Mouse (Mus musculus) C2C12 (cell line): ENCODE data around the gene Mrpl41. TPM values are rescaled to one million over a fixed set of nuclear protein-coding genes. Genes with fewer than 3 reads are reported as not detected.
A peak's percentile ranks its signal among the peaks of the same experiment; 100 is the strongest.

Experiments used
- H3K27me3 ChIP-seq: one replicate; pipeline ENCODE4 v1.6.1; 2011; ENCODE audit not compliant: control insufficient read depth, insufficient read depth, insufficient read length
- H3K36me3 ChIP-seq: one replicate; pipeline ENCODE4 v1.6.1; 2011; ENCODE audit not compliant: control insufficient read depth, insufficient read depth
- H3K4me3 ChIP-seq: one replicate; pipeline ENCODE4 v1.5.1; 2011; ENCODE audit warnings: mild to moderate bottlenecking, control low read depth; ENCODE audit not compliant: poor library complexity, insufficient read depth, severe bottlenecking
- H3K79me2 ChIP-seq: one replicate; pipeline ENCODE4 v1.6.1; 2011; ENCODE audit not compliant: control insufficient read depth, insufficient read depth
- H3K79me3 ChIP-seq: one replicate; pipeline ENCODE4 v1.6.1; 2011; ENCODE audit warnings: low read depth, control low read depth
- H3ac ChIP-seq: one replicate; pipeline ENCODE3; 2011; ENCODE audit warnings: low read depth; ENCODE audit not compliant: control insufficient read depth, insufficient read length
- CEBPB ChIP-seq: IDR thresholded peaks from one replicate; pipeline ENCODE4 v1.6.1; 2011; ENCODE audit warnings: low read depth, mild to moderate bottlenecking, control low read depth, moderate library complexity
- CTCF ChIP-seq: IDR thresholded peaks from one replicate; pipeline ENCODE4 v1.5.1; 2011; ENCODE audit not compliant: control insufficient read depth, insufficient read depth, insufficient read length
- FOSL1 ChIP-seq: IDR thresholded peaks from one replicate; pipeline ENCODE4 v1.8.0; 2011; ENCODE audit warnings: mild to moderate bottlenecking, low read length; ENCODE audit not compliant: poor library complexity, insufficient read depth, severe bottlenecking
- MAX ChIP-seq: IDR thresholded peaks from one replicate; pipeline ENCODE4 v1.6.1; 2011; ENCODE audit warnings: mild to moderate bottlenecking, control low read depth
- MYOD1 ChIP-seq: IDR thresholded peaks from one replicate; pipeline ENCODE4 v1.6.1; 2011; ENCODE audit warnings: low read depth; ENCODE audit not compliant: control insufficient read depth, insufficient read length
- MYOG ChIP-seq: IDR thresholded peaks from one replicate; pipeline ENCODE4 v1.6.1; 2011; ENCODE audit not compliant: control insufficient read depth, insufficient read length; ENCODE audit errors: extremely low read depth
- USF1 ChIP-seq: IDR thresholded peaks from one replicate; pipeline ENCODE4 v1.6.1; 2011; ENCODE audit warnings: low read depth, mild to moderate bottlenecking, control low read depth, moderate library complexity
- polyA plus RNA-seq: library from polyadenylated mRNA; unstranded; fragments of >200 nt; fragmentation: generic; extraction: Trizol; gene quantifications from one replicate; pipeline ENCODE4 v1.2.1, GENCODE M21; 2012; ENCODE audit warnings: missing spikeins

Mrpl41 gene
- polyA plus RNA-seq, 1 experiment = 98.4 TPM

- peaks cover 12% of the 10 kb centered on the region for H3K79me3 ChIP-seq
- TF ChIP-seq MAX (no peak), CTCF (no peak), CEBPB (no peak), FOSL1 (no peak), MYOG (no peak), USF1 (no peak), MYOD1 (no peak)
- peaks cover 17% of the 10 kb centered on the region for H3K79me2 ChIP-seq
- H3K36me3 ChIP-seq = peaks cover 24% of the 10 kb centered on the region
- H3K4me3 ChIP-seq = no peak overlapping the region
- H3ac ChIP-seq = no peak overlapping the region
- H3K27me3 ChIP-seq = no peaks in the 10 kb centered on the region
Observed at GRCm38 (mm10) chr2:24970386-24970785, 4.5 kb downstream of the Mrpl41 start.

- H3K79me2 ChIP-seq = peaks cover 11% of the 10 kb centered on the region
- H3K79me3 ChIP-seq = no peaks in the 10 kb centered on the region
- peak within 1 kb of the TSS; percentile 80 for H3ac ChIP-seq
- no peaks in the 10 kb centered on the region for H3K27me3 ChIP-seq
- peaks cover 41% of the 10 kb centered on the region for H3K36me3 ChIP-seq
- peak within 1 kb of the TSS; percentile 38 for H3K4me3 ChIP-seq
- TF ChIP-seq MYOG = no peak
- peak; percentile 83 for TF ChIP-seq CTCF
Observed at GRCm38 (mm10) chr2:24962304-24963000, 12.4 kb downstream of the Mrpl41 start, which contains the start of gene Dph7. Dph7 (plus strand) TSS chr2:24962400.

GRCm38 (mm10) chr2:24960910-24961309, 14.0 kb downstream of the Mrpl41 start:
- peaks cover 11% of the 10 kb centered on the region for H3K79me2 ChIP-seq
- TF ChIP-seq USF1 = no peak
- peak; percentile 52 for TF ChIP-seq CTCF
- no peak for TF ChIP-seq FOSL1
- H3K27me3 ChIP-seq = no peaks in the 10 kb centered on the region
- no peak overlapping the region for H3K4me3 ChIP-seq
- H3ac ChIP-seq = no peak overlapping the region
- H3K79me3 ChIP-seq = peaks cover 4% of the 10 kb centered on the region
- H3K36me3 ChIP-seq = peaks cover 56% of the 10 kb centered on the region

GRCm38 (mm10) chr2:24952537-24953055, 22.3 kb downstream of the Mrpl41 start:
- Histone ChIP-seq H3K36me3 (peaks cover 62% of the 10 kb centered on the region), H3K27me3 (no peaks in the 10 kb centered on the region), H3ac (no peak overlapping the region), H3K4me3 (no peak overlapping the region), H3K79me3 (peaks cover 16% of the 10 kb centered on the region), H3K79me2 (peaks cover 42% of the 10 kb centered on the region)
- TF ChIP-seq CEBPB = no peak
- TF ChIP-seq CTCF = no peak
- TF ChIP-seq MAX = no peak
- no peak for TF ChIP-seq FOSL1
- TF ChIP-seq MYOD1 = no peak
- no peak for TF ChIP-seq MYOG
- no peak for TF ChIP-seq USF1

- Histone ChIP-seq H3K79me2 (peaks cover 34% of the 10 kb centered on the region), H3K36me3 (peaks cover 38% of the 10 kb centered on the region), H3K4me3 (peak overlapping the region; percentile 82), H3K79me3 (peaks cover 12% of the 10 kb centered on the region), H3ac (peak overlapping the region; percentile 96), H3K27me3 (peaks cover 7% of the 10 kb centered on the region)
- TF ChIP-seq MYOG (no peak), FOSL1 (no peak), CTCF (no peak), USF1 (no peak), MAX (no peak), CEBPB (no peak), MYOD1 (no peak)
Observed at GRCm38 (mm10) chr2:24950189-24950535, 24.7 kb downstream of the Mrpl41 start.
